Mouse (Mus musculus) adrenal gland, postnatal 25 days (tissue): ENCODE measurements around the gene Lrrc47. TPM values are rescaled to one million over a fixed set of nuclear protein-coding genes. Genes with fewer than 3 reads are reported as not detected.

Experiments used
- DNase-seq: peaks from one replicate; pipeline ENCODE4 v3.0.0; 2021; ENCODE audit warnings: mixed read lengths
- total RNA-seq: library from RNA; stranded (reverse); gene quantifications from 2 replicates; pipeline ENCODE4 v1.2.3, GENCODE M21; 2021

The Lrrc47 gene
- total RNA-seq, 1 experiment from 2014 or later = 56.0 TPM

DNA sequence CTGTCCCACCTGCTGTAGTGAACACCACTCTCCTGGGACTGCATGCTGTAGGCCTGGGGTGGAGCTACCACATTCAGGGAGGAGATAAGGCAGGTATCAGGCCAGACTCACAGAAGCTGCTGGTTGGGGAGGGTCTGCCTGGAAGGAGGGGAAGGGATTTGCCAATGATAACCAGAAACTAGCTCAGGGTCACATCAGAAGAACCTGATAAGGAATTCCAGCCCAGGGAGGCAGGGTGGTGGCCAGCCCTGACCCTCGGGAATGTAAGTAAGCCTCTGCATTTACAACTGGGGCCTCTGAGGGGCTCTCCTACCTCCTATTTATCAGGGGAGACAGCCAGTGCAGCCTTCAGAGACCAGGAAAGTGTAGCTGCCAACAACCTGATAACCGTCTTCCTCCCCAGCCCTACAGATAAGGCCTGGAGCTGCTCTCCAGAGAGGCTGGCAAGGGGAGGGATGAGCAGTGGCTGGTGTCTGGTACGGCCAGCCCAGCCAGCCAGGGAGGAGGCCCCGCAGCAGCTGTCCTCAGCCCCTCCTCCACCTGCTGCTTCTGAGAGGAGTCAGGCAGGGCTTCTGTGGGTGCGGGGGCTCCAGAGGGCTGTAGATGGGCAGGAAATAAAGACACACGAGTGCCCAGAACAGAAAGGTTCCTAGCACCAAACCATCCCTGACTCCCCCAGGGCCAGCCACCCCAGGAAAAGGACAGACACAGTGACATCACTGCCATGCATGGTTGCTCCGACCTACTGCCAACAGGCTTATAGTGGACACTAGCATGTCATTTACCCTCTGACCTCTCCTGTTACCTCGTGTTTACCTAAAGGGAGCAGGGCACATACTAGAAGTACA lies 12.4 kb downstream of the Lrrc47 start:
- DNase-seq = no peak

DNA sequence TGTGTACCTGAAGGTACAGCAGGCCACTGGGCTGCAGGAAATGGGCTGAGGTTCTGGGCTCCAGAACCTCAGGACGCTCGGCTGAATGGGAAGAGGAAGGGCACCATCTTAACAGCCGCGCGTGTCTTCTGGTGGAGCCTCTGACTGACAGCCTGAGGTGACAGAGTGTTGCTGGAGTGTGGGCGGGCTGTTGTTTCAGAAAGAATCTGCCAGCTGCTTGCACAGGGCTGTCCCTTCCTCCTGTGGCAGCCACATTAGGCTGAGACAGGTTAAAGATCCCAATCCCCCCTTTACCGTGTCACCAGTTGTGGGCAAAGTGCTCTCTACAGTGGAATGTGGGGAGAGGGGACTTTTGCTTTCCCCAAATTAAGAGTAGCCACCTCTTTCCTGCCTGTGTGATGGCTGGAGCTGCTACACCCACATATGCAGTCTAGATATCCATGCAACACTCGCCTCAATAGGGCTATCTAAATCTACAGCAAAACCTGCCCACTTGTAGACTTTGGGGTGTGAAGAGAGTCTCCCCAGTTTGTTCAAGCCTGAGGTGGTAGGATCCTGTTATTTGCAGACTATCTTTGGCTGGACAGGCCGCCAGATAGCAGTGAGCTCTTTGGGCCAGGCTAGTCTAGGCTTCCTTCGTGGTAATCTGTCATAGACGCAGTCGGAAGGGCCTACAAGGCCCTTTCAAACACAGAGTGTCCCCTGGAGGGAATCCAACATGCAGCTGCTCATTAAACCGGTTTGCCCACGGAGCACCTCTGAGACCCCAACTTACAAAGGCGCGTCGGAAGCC lies 13.4 kb downstream of the Lrrc47 start:
- DNase-seq = no peak

- peak; percentile 80 for DNase-seq
Measured at GRCm38 (mm10) chr4:154025641-154026440, 14.3 kb downstream of the Lrrc47 start, which contains the start of gene Smim1. Gene Smim1 (minus strand): TSS chr4:154026230.

DNA sequence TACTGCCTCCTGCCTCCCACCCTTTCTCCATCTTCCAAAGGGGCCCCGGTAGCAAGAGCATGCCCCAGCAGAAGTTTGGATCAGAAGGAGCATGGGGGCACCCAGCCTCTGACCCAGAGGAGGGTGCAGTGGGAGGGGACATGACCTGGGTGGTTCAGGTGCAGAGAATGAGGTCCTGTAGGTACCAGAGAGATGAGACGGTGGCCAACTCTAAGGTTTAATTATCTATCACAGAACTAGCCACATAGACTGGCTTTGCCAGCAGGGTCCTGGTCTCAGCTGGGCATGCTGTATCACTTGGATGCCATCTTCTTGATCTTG lies 14.9 kb downstream of the Lrrc47 start:
- no peak for DNase-seq

- no peak for DNase-seq
Measured at GRCm38 (mm10) chr4:154028066-154028465, 16.5 kb downstream of the Lrrc47 start.

- no peak for DNase-seq
Measured at GRCm38 (mm10) chr4:154028646-154029045, 17.1 kb downstream of the Lrrc47 start.

GRCm38 (mm10) chr4:154037123-154037522 lies 25.6 kb downstream of the Lrrc47 start:
- no peak for DNase-seq

DNA sequence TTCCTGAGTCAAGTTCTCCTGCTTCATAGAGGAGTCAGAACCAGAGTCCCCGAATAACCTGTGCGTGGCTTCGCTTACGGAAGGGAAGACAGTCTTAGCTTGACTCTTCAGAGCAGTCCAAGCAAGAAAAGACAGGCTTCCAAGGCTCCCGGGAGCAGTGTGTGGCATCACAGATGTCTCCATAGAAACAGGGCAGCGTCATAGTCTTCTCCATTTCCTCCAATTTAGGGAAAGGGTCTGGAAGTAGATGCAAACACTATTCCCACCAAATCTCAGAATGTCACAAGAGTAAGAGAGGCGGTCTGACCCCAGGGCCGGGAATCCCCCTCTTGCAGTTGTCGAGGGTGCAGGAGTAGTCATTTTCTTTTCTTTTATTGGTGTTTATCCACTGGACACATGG lies 31.0 kb downstream of the Lrrc47 start, which contains the start of gene Ccdc27:
TSS of gene Ccdc27 (minus strand) at position 101 of the 400 bp plus-strand sequence.
- no peak for DNase-seq

DNA sequence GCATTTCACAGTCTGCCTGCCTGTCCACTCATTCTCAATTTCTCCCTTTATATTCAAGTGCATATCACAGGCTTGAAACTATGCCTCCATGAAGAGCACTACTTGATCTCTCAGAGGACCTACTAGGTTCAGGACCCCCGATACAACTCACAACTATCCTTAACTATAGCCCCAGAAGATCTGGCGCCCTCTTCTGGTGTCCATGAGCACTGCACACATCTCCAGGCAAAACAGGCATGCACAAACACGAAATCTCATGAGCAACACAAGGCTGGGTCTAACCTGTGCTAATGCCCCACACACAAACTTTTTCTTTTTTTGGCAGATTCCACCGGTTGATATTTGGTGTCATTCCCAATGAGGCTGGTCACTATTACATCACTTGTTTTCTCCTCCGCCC lies 34.3 kb downstream of the Lrrc47 start:
- DNase-seq = no peak

DNA sequence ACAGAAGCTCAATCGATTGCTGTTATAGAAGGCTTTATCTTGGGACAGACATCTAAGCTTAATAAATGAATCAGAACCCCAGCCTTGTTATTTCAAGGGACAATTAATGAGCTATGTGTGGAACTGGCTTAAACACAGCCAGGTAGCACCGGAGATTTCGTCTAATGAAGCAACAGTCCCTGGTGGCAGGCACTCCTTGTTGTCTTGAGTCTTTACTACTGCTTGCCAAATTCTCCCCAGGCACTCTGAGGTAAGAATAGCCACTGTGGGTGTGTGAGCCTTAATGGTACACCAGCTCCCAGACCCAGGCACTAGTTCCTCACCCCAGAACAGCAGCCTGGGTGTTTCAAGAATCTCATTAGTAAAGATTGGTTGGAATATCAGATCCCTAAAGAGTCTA lies 39.9 kb downstream of the Lrrc47 start:
- DNase-seq = no peak

DNA sequence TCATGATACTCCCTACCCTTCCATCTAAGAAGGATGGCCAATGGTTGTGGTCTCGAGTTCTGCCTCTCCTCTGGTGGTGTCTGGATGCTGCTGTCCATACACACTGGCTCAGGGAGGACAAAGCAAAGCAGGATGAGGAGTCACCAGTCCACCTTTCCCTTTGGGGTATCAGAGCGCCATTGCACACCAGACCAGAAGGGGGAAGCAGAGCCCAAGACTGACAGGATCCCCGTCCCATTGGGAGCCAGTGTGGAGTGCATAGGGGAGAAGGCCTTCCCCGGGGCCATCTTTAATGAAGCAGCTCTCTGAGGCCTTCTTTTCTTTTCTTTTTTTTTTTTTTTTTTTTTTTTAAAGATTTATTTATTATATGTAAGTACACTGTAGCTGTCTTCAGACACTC lies 41.5 kb downstream of the Lrrc47 start:
- DNase-seq = no peak

DNA sequence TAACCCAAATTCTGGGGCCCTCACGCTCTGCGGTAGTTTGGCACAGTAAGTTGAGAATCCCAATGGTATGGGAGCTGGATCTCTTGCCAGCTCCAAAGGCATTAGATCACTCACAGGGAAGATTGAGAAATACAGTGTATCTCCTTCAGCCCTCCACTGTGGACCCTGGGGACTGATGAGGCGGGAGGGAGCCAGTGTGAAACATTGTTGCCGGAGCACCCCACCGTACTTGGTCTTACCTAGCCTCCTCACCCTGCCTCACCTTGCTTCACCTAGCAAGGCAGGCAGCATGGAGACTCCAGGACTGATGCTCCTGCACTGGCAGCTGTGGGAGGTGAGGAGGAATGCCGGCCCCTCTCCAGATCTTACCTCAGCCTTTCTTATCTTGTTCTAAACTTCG lies 44.0 kb downstream of the Lrrc47 start:
- DNase-seq = no peak

DNA sequence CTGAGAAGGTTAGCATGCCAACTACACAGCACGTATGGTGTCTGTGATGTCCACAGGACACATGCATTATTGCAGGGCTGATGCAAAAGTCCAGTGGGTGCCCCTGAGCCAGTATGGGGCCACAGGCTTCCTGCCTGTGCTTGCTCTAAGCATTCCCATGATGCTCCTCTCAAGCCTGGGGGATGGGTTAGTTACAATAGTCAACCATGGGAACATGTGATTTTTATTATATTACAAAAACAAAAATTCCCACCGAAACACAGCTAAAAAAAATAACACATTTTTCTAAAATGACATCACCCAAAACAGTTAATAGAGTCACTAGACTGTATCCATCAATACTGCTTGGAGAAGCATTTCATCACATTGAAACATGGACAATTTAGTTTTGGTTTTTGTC lies 44.5 kb downstream of the Lrrc47 start:
- DNase-seq = no peak

DNA sequence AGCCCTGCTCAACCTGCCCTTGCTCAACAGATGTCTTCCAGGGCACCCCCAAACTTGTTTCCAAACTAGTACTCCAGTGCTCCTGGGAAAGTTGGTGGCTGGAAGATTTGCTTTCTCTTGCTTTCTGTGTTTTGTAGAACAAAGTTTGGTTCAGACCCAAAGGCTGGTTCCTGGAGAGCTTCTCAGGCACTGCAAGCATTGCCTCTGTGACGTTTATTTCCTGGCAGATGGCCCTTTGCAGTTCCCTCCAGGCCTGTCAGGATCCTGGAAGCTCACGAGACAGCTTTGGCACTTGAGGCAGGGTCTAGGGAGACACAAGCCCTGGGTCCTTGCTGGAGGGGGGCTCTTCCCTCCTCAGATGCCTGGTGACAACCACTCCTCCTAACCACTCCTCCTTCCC lies 45.1 kb downstream of the Lrrc47 start:
- DNase-seq = no peak

DNA sequence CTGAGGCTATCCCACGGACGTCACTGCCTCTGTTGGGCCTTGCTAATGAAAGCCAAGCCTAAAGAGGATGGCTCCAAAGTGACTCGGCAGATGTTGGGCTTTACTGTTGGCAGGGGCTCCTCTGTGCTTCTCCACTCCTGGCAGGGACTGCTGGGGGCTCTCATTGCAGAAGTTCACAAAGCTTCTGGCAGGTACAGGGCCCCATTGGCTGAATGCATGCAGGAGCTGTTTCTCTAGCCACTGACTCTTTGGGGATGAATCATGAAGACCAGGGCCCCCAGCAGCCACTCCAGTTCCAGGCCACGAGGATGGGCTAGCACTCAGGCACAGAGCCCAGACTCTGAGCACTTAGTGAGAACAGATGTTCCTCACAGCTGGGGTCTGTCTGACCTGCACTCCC lies 46.2 kb downstream of the Lrrc47 start:
- no peak for DNase-seq

GRCm38 (mm10) chr4:154064827-154065773 lies 53.6 kb downstream of the Lrrc47 start:
- no peak for DNase-seq

DNA sequence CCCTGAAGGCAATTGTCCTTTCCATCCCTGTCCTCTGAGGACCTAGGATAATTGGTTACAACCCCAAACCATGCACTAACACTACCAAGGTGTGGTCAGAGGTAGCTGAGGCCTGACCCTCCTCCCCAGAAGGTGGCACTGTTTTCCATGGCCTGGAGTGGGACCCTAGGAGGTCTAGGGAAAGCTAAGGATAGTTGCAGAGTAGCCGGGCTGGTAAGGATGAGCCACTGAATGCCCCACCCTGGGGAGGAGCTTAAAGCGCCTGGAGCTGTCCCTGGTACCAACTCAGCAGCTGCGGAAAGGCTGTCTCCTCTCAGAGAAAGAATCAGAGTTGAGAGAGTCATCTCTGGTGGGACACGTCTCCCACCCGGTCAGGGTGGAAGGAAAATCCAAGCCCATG lies 59.4 kb downstream of the Lrrc47 start:
- DNase-seq = peak; percentile 27
